Mouse (Mus musculus): ENCODE data around the gene Copa.

GRCm38 (mm10) chr1:172093522-172093921 lies 11.2 kb downstream of the Copa start:
- TF ChIP-seq CTCF (conservative IDR thresholded peaks at IDR 0.05; ENCODE audit: low read length) (no peak), NANOG (IDR thresholded peaks at IDR 0.05; ENCODE audit: borderline replicate concordance, low read length) (no peak), POU5F1 (IDR thresholded peaks at IDR 0.05; ENCODE audit: borderline replicate concordance, low read length) (no peak)

Data from E14TG2a.4 (cell line).